Mouse (Mus musculus) heart, postnatal 0 days (tissue): ENCODE measurements around the gene Dab2.

Experiments used
- CTCF ChIP-seq: IDR thresholded peaks from 2 replicates; pipeline ENCODE4 v1.5.1; 2016; ENCODE audit warnings: antibody characterized with exemption, control low read depth, low read depth
- EP300 ChIP-seq: IDR thresholded peaks from 2 replicates; pipeline ENCODE4 v1.6.1; 2016; ENCODE audit warnings: antibody characterized with exemption, low read depth

- TF ChIP-seq CTCF (no peak), EP300 (no peak)
These were observed 2.6 kb downstream of the Dab2 start for GRCm38 (mm10) chr15:6302219-6302618.
